Mouse (Mus musculus) midbrain, embryonic 16.5 days (tissue): ENCODE data around the gene Minos1. TPM values are rescaled to one million over a fixed set of nuclear protein-coding genes. Genes with fewer than 3 reads are reported as not detected.

ENCODE experiments used
- ATAC-seq: fragments of 200-750 bp; cut with Nextera tagmentation; 2 replicates; pipeline ENCODE4 v1.8.0; 2017; ENCODE audit warnings: moderate TSS enrichment
- H3K27ac ChIP-seq: fragments of 300-500 bp; sonication (generic); 2 replicates; pipeline ENCODE4 v1.5.1; 2014; ENCODE audit warnings: mild to moderate bottlenecking, low read length, mixed read lengths
- H3K27me3 ChIP-seq: fragments of 300-500 bp; sonication (generic); 2 replicates; pipeline ENCODE4 v1.6.1; 2014; ENCODE audit warnings: low read depth, low read length, mixed read lengths; ENCODE audit not compliant: control insufficient read depth, insufficient read depth
- H3K36me3 ChIP-seq: fragments of 300-500 bp; sonication (generic); 2 replicates; pipeline ENCODE4 v1.6.1; 2014; ENCODE audit warnings: mild to moderate bottlenecking, low read length, moderate library complexity, mixed read lengths; ENCODE audit not compliant: control insufficient read depth, insufficient read depth
- H3K4me1 ChIP-seq: fragments of 300-500 bp; sonication (generic); 2 replicates; pipeline ENCODE4 v1.6.1; 2014; ENCODE audit warnings: mild to moderate bottlenecking, low read length, mixed read lengths; ENCODE audit not compliant: control insufficient read depth, insufficient read depth
- H3K4me2 ChIP-seq: fragments of 300-500 bp; sonication (generic); 2 replicates; pipeline ENCODE4 v1.6.1; 2014; ENCODE audit warnings: mild to moderate bottlenecking, low read length, mixed read lengths
- H3K4me3 ChIP-seq: fragments of 300-500 bp; sonication (generic); 2 replicates; pipeline ENCODE4 v1.5.1; 2014; ENCODE audit warnings: low read depth, mild to moderate bottlenecking, low read length, moderate library complexity, mixed read lengths
- H3K9ac ChIP-seq: fragments of 300-500 bp; sonication (generic); 2 replicates; pipeline ENCODE4 v1.6.1; 2014; ENCODE audit warnings: low read depth, low read length, mixed read lengths
- H3K9me3 ChIP-seq: fragments of 300-500 bp; sonication (generic); replicated peaks from 2 replicates; pipeline ENCODE4 v1.6.1; 2014; ENCODE audit warnings: mild to moderate bottlenecking, low read length, mixed read lengths; ENCODE audit not compliant: control insufficient read depth, poor library complexity, severe bottlenecking
- WGBS: fragments of 180-500 bp; shearing (Covaris S2); extraction: QIAGEN DNeasy Blood & Tissue Kit; methylation state at CpG from one replicate; pipeline ENCODE4 v1.1.7; 2014; 5-methylcytosine and 5-hydroxymethylcytosine counted together
- polyA plus RNA-seq: library from polyadenylated mRNA; unstranded; fragments of >200 nt; fragmentation: Nextera tagmentation; extraction: Ambion mirVana; gene quantifications from 2 replicates; pipeline ENCODE4 v1.2.1, GENCODE M21; 2015

Minos1 gene
- polyA plus RNA-seq, 1 experiment from 2014 or later = 343 TPM

GRCm38 (mm10) chr4:139074060-139074459, 56.9 kb downstream of the Minos1 start:
- ATAC-seq = no peak
- 22% methylated on average over 29 of the region's 29 CpGs for WGBS
- Histone ChIP-seq H3K4me1 (peaks cover 13% of the 10 kb centered on the region), H3K4me2 (peak overlapping the region; percentile 89; the same call in 1 of the 2 replicates), H3K9ac (peak overlapping the region; percentile 10; the same call in 1 of the 2 replicates), H3K27me3 (peaks cover 52% of the 10 kb centered on the region), H3K36me3 (no peaks in the 10 kb centered on the region), H3K9me3 (no peaks in the 10 kb centered on the region), H3K4me3 (peak overlapping the region; percentile 61), H3K27ac (no peak overlapping the region)

GRCm38 (mm10) chr4:139068287-139068686, 62.6 kb downstream of the Minos1 start:
- Histone ChIP-seq H3K27ac (no peak overlapping the region), H3K36me3 (no peaks in the 10 kb centered on the region), H3K4me2 (no peak overlapping the region), H3K27me3 (peaks cover 12% of the 10 kb centered on the region), H3K4me1 (no peaks in the 10 kb centered on the region), H3K9me3 (peaks cover 6% of the 10 kb centered on the region; the same call in 1 of the 2 replicates), H3K9ac (no peak overlapping the region), H3K4me3 (no peak overlapping the region)
- 38% methylated on average over 4 of the region's 4 CpGs for WGBS
- ATAC-seq = no peak

GRCm38 (mm10) chr4:139064831-139065230, 66.1 kb downstream of the Minos1 start:
- Histone ChIP-seq H3K4me1 (no peaks in the 10 kb centered on the region), H3K4me2 (no peak overlapping the region), H3K9ac (no peak overlapping the region), H3K27me3 (peaks cover 1% of the 10 kb centered on the region; the same call in 1 of the 2 replicates), H3K9me3 (peaks cover 6% of the 10 kb centered on the region; the same call in 1 of the 2 replicates), H3K27ac (no peak overlapping the region), H3K36me3 (no peaks in the 10 kb centered on the region), H3K4me3 (no peak overlapping the region)
- no peak for ATAC-seq
- WGBS = 79% methylated on average over 5 of the region's 5 CpGs

- Histone ChIP-seq H3K9ac (no peak overlapping the region), H3K9me3 (no peaks in the 10 kb centered on the region), H3K27me3 (no peaks in the 10 kb centered on the region; the same call in 1 of the 2 replicates), H3K36me3 (no peaks in the 10 kb centered on the region), H3K4me3 (no peak overlapping the region), H3K4me2 (no peak overlapping the region), H3K4me1 (no peaks in the 10 kb centered on the region), H3K27ac (no peak overlapping the region)
- WGBS = 8% methylated on average over 7 of the region's 7 CpGs
- ATAC-seq = no peak
These were observed 71.3 kb downstream of the Minos1 start for GRCm38 (mm10) chr4:139059569-139059968.

- Histone ChIP-seq H3K4me3 (no peak overlapping the region), H3K9me3 (no peaks in the 10 kb centered on the region), H3K36me3 (no peaks in the 10 kb centered on the region), H3K27ac (no peak overlapping the region), H3K9ac (no peak overlapping the region), H3K27me3 (no peaks in the 10 kb centered on the region; the same call in 1 of the 2 replicates), H3K4me2 (no peak overlapping the region), H3K4me1 (0 out of 2 replicates have a peak, but pooled peaks cover 2% of the 10 kb centered on the region)
- WGBS = 92% methylated on average over 5 of the region's 5 CpGs
- ATAC-seq = no peak
These were observed 72.9 kb downstream of the Minos1 start for GRCm38 (mm10) chr4:139058029-139058428.

- whole genome bisulfite sequencing = 72% methylated on average over 5 of the region's 5 CpGs
- Histone ChIP-seq H3K9ac (no peak overlapping the region), H3K27ac (no peak overlapping the region), H3K27me3 (no peaks in the 10 kb centered on the region; the same call in 1 of the 2 replicates), H3K4me3 (no peak overlapping the region), H3K4me1 (0 out of 2 replicates have a peak, but pooled peaks cover 2% of the 10 kb centered on the region), H3K36me3 (no peaks in the 10 kb centered on the region), H3K9me3 (no peaks in the 10 kb centered on the region), H3K4me2 (no peak overlapping the region)
- ATAC-seq = no peak
These were observed 73.6 kb downstream of the Minos1 start for GRCm38 (mm10) chr4:139057291-139057690.

GRCm38 (mm10) chr4:139055744-139056143, 75.2 kb downstream of the Minos1 start:
- 73% methylated on average over 3 of the region's 3 CpGs for WGBS
- ATAC-seq = no peak
- Histone ChIP-seq H3K4me3 (no peak overlapping the region), H3K36me3 (no peaks in the 10 kb centered on the region), H3K27me3 (no peaks in the 10 kb centered on the region), H3K9ac (no peak overlapping the region), H3K27ac (0 out of 2 replicates have a peak overlapping the region, but pooled peaks have one; percentile 44), H3K4me1 (0 out of 2 replicates have a peak, but pooled peaks cover 2% of the 10 kb centered on the region), H3K9me3 (no peaks in the 10 kb centered on the region), H3K4me2 (no peak overlapping the region)

GRCm38 (mm10) chr4:139055336-139055735, 75.6 kb downstream of the Minos1 start:
- Histone ChIP-seq H3K36me3 (no peaks in the 10 kb centered on the region), H3K9ac (no peak overlapping the region), H3K27ac (0 out of 2 replicates have a peak overlapping the region, but pooled peaks have one; percentile 44), H3K4me1 (0 out of 2 replicates have a peak, but pooled peaks cover 2% of the 10 kb centered on the region), H3K9me3 (no peaks in the 10 kb centered on the region), H3K4me2 (no peak overlapping the region), H3K4me3 (no peak overlapping the region), H3K27me3 (no peaks in the 10 kb centered on the region)
- 59% methylated on average over 4 of the region's 4 CpGs for WGBS
- ATAC-seq = no peak

GRCm38 (mm10) chr4:139054300-139054923, 76.5 kb downstream of the Minos1 start:
- 0 out of 2 replicates have a peak overlapping the region, but pooled peaks have one; percentile 25 for H3K9ac ChIP-seq
- no peaks in the 10 kb centered on the region for H3K27me3 ChIP-seq
- 45% methylated on average over 9 of the region's 9 CpGs for WGBS
- H3K36me3 ChIP-seq = no peaks in the 10 kb centered on the region
- H3K4me3 ChIP-seq = no peak overlapping the region
- peak; percentile 75 for ATAC-seq
- 0 out of 2 replicates have a peak, but pooled peaks cover 2% of the 10 kb centered on the region for H3K4me1 ChIP-seq
- H3K9me3 ChIP-seq = no peaks in the 10 kb centered on the region
- H3K27ac ChIP-seq = peak overlapping the region; percentile 61; the same call in 1 of the 2 replicates
- no peak overlapping the region for H3K4me2 ChIP-seq
